Mouse (Mus musculus): ENCODE measurements around the gene Apob. TPM values are rescaled to one million over a fixed set of nuclear protein-coding genes. Genes with fewer than 3 reads are reported as not detected.

The Apob gene
- 0.49 TPM for polyA plus RNA-seq (2015; fragmentation: Illumina TruSeq; extraction: RNeasy Lipid Tissue Mini Kit (QIAGEN cat#74804); ENCODE audit: low read depth, low replicate concordance)

DNA sequence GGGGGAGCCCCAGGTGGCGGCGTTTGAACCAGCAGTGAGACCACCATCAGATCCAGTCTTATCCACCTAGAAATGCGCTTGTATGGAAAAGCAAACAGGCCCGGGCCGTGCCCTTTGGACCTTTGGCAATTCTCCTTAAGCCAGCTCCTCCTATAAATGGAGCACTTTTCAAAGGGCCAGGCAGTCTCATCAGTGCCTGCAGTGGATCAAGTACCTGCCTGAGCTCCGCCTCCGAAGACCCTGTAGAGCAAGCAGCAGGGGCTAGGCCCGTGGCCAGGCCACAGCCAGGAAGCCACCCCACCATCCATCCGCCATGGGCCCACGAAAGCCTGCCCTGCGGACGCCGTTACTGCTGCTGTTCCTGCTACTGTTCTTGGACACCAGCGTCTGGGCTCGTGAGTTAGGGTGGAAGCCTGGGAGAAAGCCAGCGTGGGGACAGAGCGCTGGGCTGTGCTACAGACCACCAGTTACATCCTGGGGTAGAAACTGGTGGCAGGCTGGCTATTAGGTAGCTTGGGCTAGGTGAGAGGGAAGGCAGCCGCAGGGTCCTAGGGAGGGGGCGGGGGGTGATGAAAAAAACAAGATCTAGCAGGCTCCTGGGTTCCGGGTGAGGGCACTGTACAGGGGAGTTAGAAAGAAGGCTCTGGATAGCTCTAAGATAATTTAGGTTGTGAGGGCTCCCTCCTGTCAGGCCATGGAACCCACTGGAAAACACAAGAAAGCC, at the start of gene Apob:
Gene Apob (plus strand): TSS at position 183 of the 724 bp plus-strand sequence.

Other genes with a start within 250 kb of the Apob start
- 49.0 TPM for gene Ldah, start 230.5 kb downstream of the Apob start, polyA plus RNA-seq (2015; fragmentation: Illumina TruSeq; extraction: RNeasy Lipid Tissue Mini Kit (QIAGEN cat#74804); ENCODE audit: low read depth, low replicate concordance)

Measured in brain, adult 10 weeks (tissue).